Mouse (Mus musculus): ENCODE measurements around the gene Clcc1. TPM values are rescaled to one million over a fixed set of nuclear protein-coding genes. Genes with fewer than 3 reads are reported as not detected.

Clcc1 gene
- polyA plus RNA-seq, 1 experiment = 21.8 TPM

GRCm38 (mm10) chr3:108701256-108701655 lies 47.5 kb downstream of the Clcc1 start:
- no peak overlapping the region for H3K4me3 ChIP-seq
- no peaks in the 10 kb centered on the region for H3K27me3 ChIP-seq (ENCODE audit: control insufficient read depth, insufficient read depth, insufficient read length)
- H3K79me2 ChIP-seq (ENCODE audit: control insufficient read depth, insufficient read depth) = peaks cover 17% of the 10 kb centered on the region
- no peak for TF ChIP-seq E2F4 (IDR thresholded peaks at IDR 0.05; ENCODE audit: insufficient read depth)
- TF ChIP-seq REST (IDR thresholded peaks at IDR 0.05; ENCODE audit: insufficient read depth, insufficient read length) = no peak
- no peak overlapping the region for H3ac ChIP-seq (ENCODE audit: control insufficient read depth, insufficient read length)
- no peak overlapping the region for H3K4me2 ChIP-seq (ENCODE audit: low read depth)
- peaks cover 30% of the 10 kb centered on the region for H3K36me3 ChIP-seq (ENCODE audit: control insufficient read depth, insufficient read depth)

GRCm38 (mm10) chr3:108702789-108703188 lies 49.1 kb downstream of the Clcc1 start:
- Histone ChIP-seq H3K79me2 (ENCODE audit: control insufficient read depth, insufficient read depth) (peaks cover 17% of the 10 kb centered on the region), H3ac (ENCODE audit: control insufficient read depth, insufficient read length) (no peak overlapping the region), H3K4me3 (no peak overlapping the region), H3K4me2 (ENCODE audit: low read depth) (no peak overlapping the region), H3K27me3 (ENCODE audit: control insufficient read depth, insufficient read depth, insufficient read length) (no peaks in the 10 kb centered on the region), H3K36me3 (ENCODE audit: control insufficient read depth, insufficient read depth) (peaks cover 16% of the 10 kb centered on the region)
- TF ChIP-seq TCF3 (IDR thresholded peaks at IDR 0.05; ENCODE audit: insufficient read length, low read depth) (no peak), MAX (IDR thresholded peaks at IDR 0.05; ENCODE audit: low read depth) (no peak), POLR2AphosphoS2 (IDR thresholded peaks at IDR 0.05; ENCODE audit: insufficient read length, low read depth) (no peak), POLR2A (IDR thresholded peaks at IDR 0.05; ENCODE audit: insufficient read length, low read depth) (no peak), E2F4 (IDR thresholded peaks at IDR 0.05; ENCODE audit: insufficient read depth) (no peak), CEBPB (IDR thresholded peaks at IDR 0.05; ENCODE audit: insufficient read depth, poor library complexity, severe bottlenecking) (no peak), TCF12 (IDR thresholded peaks at IDR 0.05; ENCODE audit: insufficient read depth, poor library complexity, severe bottlenecking) (no peak), REST (IDR thresholded peaks at IDR 0.05; ENCODE audit: insufficient read depth, insufficient read length) (no peak), MYOD1 (IDR thresholded peaks at IDR 0.05; ENCODE audit: control insufficient read depth in 1 of 3, insufficient read length in 2 of 3, low read depth in 2 of 3) (no peak), USF1 (IDR thresholded peaks at IDR 0.05; ENCODE audit: low read depth) (no peak), SRF (IDR thresholded peaks at IDR 0.05; ENCODE audit: control insufficient read depth, insufficient read length, low read depth) (no peak), MYOG (IDR thresholded peaks at IDR 0.05; ENCODE audit: control insufficient read depth in 1 of 3, insufficient read depth in 1 of 3, insufficient read length in 2 of 3, low read depth in 2 of 3) (no peak)

- TF ChIP-seq MAX (IDR thresholded peaks at IDR 0.05; ENCODE audit: low read depth) (no peak), CEBPB (IDR thresholded peaks at IDR 0.05; ENCODE audit: insufficient read depth, poor library complexity, severe bottlenecking) (no peak), TCF12 (IDR thresholded peaks at IDR 0.05; ENCODE audit: insufficient read depth, poor library complexity, severe bottlenecking) (no peak), USF1 (IDR thresholded peaks at IDR 0.05; ENCODE audit: low read depth) (no peak), SRF (IDR thresholded peaks at IDR 0.05; ENCODE audit: control insufficient read depth, insufficient read length, low read depth) (no peak), REST (IDR thresholded peaks at IDR 0.05; ENCODE audit: insufficient read depth, insufficient read length) (no peak), MYOG (IDR thresholded peaks at IDR 0.05; ENCODE audit: control insufficient read depth in 1 of 3, insufficient read depth in 1 of 3, insufficient read length in 2 of 3, low read depth in 2 of 3) (no peak), POLR2A (IDR thresholded peaks at IDR 0.05; ENCODE audit: insufficient read length, low read depth) (no peak), TCF3 (IDR thresholded peaks at IDR 0.05; ENCODE audit: insufficient read length, low read depth) (no peak), MYOD1 (IDR thresholded peaks at IDR 0.05; ENCODE audit: control insufficient read depth in 1 of 3, insufficient read length in 2 of 3, low read depth in 2 of 3) (no peak), E2F4 (IDR thresholded peaks at IDR 0.05; ENCODE audit: insufficient read depth) (no peak), POLR2AphosphoS2 (IDR thresholded peaks at IDR 0.05; ENCODE audit: insufficient read length, low read depth) (no peak)
- Histone ChIP-seq H3K27me3 (ENCODE audit: control insufficient read depth, insufficient read depth, insufficient read length) (no peaks in the 10 kb centered on the region), H3K4me3 (no peak overlapping the region), H3ac (ENCODE audit: control insufficient read depth, insufficient read length) (no peak overlapping the region), H3K4me2 (ENCODE audit: low read depth) (no peak overlapping the region), H3K79me2 (ENCODE audit: control insufficient read depth, insufficient read depth) (peaks cover 63% of the 10 kb centered on the region), H3K36me3 (ENCODE audit: control insufficient read depth, insufficient read depth) (no peaks in the 10 kb centered on the region)
Observed at GRCm38 (mm10) chr3:108711296-108711695, 57.6 kb downstream of the Clcc1 start.

GRCm38 (mm10) chr3:108713065-108713675 lies 59.5 kb downstream of the Clcc1 start:
- Histone ChIP-seq H3K4me3 (no peak overlapping the region), H3ac (ENCODE audit: control insufficient read depth, insufficient read length) (no peak overlapping the region), H3K79me2 (ENCODE audit: control insufficient read depth, insufficient read depth) (peaks cover 78% of the 10 kb centered on the region), H3K27me3 (ENCODE audit: control insufficient read depth, insufficient read depth, insufficient read length) (no peaks in the 10 kb centered on the region), H3K36me3 (ENCODE audit: control insufficient read depth, insufficient read depth) (no peaks in the 10 kb centered on the region), H3K4me2 (ENCODE audit: low read depth) (no peak overlapping the region)
- TF ChIP-seq E2F4 (IDR thresholded peaks at IDR 0.05; ENCODE audit: insufficient read depth) = no peak
- TF ChIP-seq POLR2A (IDR thresholded peaks at IDR 0.05; ENCODE audit: insufficient read length, low read depth) = no peak
- no peak for TF ChIP-seq REST (IDR thresholded peaks at IDR 0.05; ENCODE audit: insufficient read depth, insufficient read length)

- Histone ChIP-seq H3K4me2 (ENCODE audit: low read depth) (no peak overlapping the region), H3ac (ENCODE audit: control insufficient read depth, insufficient read length) (no peak overlapping the region), H3K27me3 (ENCODE audit: control insufficient read depth, insufficient read depth, insufficient read length) (no peaks in the 10 kb centered on the region), H3K36me3 (ENCODE audit: control insufficient read depth, insufficient read depth) (no peaks in the 10 kb centered on the region), H3K79me2 (ENCODE audit: control insufficient read depth, insufficient read depth) (peaks cover 87% of the 10 kb centered on the region), H3K4me3 (no peak overlapping the region)
- no peak for TF ChIP-seq MAX (IDR thresholded peaks at IDR 0.05; ENCODE audit: low read depth)
- TF ChIP-seq USF1 (IDR thresholded peaks at IDR 0.05; ENCODE audit: low read depth) = no peak
- TF ChIP-seq POLR2AphosphoS2 (IDR thresholded peaks at IDR 0.05; ENCODE audit: insufficient read length, low read depth) = no peak
- TF ChIP-seq SRF (IDR thresholded peaks at IDR 0.05; ENCODE audit: control insufficient read depth, insufficient read length, low read depth) = no peak
- TF ChIP-seq MYOD1 (IDR thresholded peaks at IDR 0.05; ENCODE audit: control insufficient read depth in 1 of 3, insufficient read length in 2 of 3, low read depth in 2 of 3) = no peak
- TF ChIP-seq POLR2A (IDR thresholded peaks at IDR 0.05; ENCODE audit: insufficient read length, low read depth) = no peak
- TF ChIP-seq E2F4 (IDR thresholded peaks at IDR 0.05; ENCODE audit: insufficient read depth) = no peak
- no peak for TF ChIP-seq TCF3 (IDR thresholded peaks at IDR 0.05; ENCODE audit: insufficient read length, low read depth)
- no peak for TF ChIP-seq REST (IDR thresholded peaks at IDR 0.05; ENCODE audit: insufficient read depth, insufficient read length)
- TF ChIP-seq TCF12 (IDR thresholded peaks at IDR 0.05; ENCODE audit: insufficient read depth, poor library complexity, severe bottlenecking) = no peak
- no peak for TF ChIP-seq MYOG (IDR thresholded peaks at IDR 0.05; ENCODE audit: control insufficient read depth in 1 of 3, insufficient read depth in 1 of 3, insufficient read length in 2 of 3, low read depth in 2 of 3)
- no peak for TF ChIP-seq CEBPB (IDR thresholded peaks at IDR 0.05; ENCODE audit: insufficient read depth, poor library complexity, severe bottlenecking)
Observed at GRCm38 (mm10) chr3:108714837-108715236, 61.1 kb downstream of the Clcc1 start.

Measured in myocyte (in vitro differentiated cells).